Mouse (Mus musculus): ENCODE measurements around the gene Rbl1. TPM values are rescaled to one million over a fixed set of nuclear protein-coding genes. Genes with fewer than 3 reads are reported as not detected.

Rbl1 gene
- polyA plus RNA-seq, 1 experiment = 20.9 TPM

GRCm38 (mm10) chr2:157135529-157136120 lies 68.7 kb downstream of the Rbl1 start:
- no peak for DNase-seq
- TF ChIP-seq CTCF (IDR thresholded peaks at IDR 0.05; ENCODE audit: borderline replicate concordance, control insufficient read depth, extremely low read depth, insufficient read depth, low read length, poor library complexity) (no peak), POLR2A (IDR thresholded peaks at IDR 0.05; ENCODE audit: control insufficient read depth, extremely low read depth, insufficient read depth, low read length, poor library complexity) (no peak)
- 82% methylated on average over 10 of the region's 10 CpGs for WGBS
- Histone ChIP-seq H3K27ac (ENCODE audit: control insufficient read depth, insufficient read depth, low read length) (no peak overlapping the region), H3K4me3 (ENCODE audit: control insufficient read depth, insufficient read depth, low read length) (no peak overlapping the region), H3K36me3 (ENCODE audit: control insufficient read depth, insufficient read depth, low read length) (no peaks in the 10 kb centered on the region), H3K27me3 (ENCODE audit: control insufficient read depth, insufficient read depth, low read length) (no peaks in the 10 kb centered on the region; the same call in 1 of the 2 replicates), H3K4me1 (replicated peaks; ENCODE audit: control insufficient read depth, insufficient read depth, low read length) (peaks cover 5% of the 10 kb centered on the region)

DNA sequence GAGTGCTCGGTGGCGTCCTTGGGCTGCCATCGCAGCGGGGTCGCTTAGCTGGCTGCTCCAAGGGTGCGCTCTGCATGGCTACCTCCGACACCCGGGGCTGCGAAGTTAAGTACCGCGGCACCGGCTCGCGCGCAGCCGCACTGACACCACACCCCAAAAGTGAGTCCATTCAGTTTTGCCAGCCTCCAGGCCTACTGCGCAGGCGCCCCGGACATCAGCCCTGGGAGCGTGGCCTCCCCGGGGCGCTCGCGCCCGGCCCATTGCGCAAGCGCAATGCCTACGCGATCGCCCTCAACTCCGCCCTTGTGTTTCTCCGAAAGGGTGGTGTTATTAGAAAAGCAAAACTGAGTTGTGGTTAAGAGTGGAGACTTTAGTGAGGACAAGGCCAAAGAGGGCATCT lies 69.3 kb downstream of the Rbl1 start, which contains the start of gene Samhd1:
Gene Samhd1, minus strand, starts transcription at position 252 of the 400 bp plus-strand sequence.
- peaks cover 5% of the 10 kb centered on the region for H3K4me1 ChIP-seq (replicated peaks; ENCODE audit: control insufficient read depth, insufficient read depth, low read length)
- H3K4me3 ChIP-seq (ENCODE audit: control insufficient read depth, insufficient read depth, low read length) = peak within 1 kb of the TSS; percentile 44
- H3K27ac ChIP-seq (ENCODE audit: control insufficient read depth, insufficient read depth, low read length) = peak within 1 kb of the TSS; percentile 32; the same call in 1 of the 2 replicates
- TF ChIP-seq CTCF (IDR thresholded peaks at IDR 0.05; ENCODE audit: borderline replicate concordance, control insufficient read depth, extremely low read depth, insufficient read depth, low read length, poor library complexity) = no peak
- TF ChIP-seq POLR2A (IDR thresholded peaks at IDR 0.05; ENCODE audit: control insufficient read depth, extremely low read depth, insufficient read depth, low read length, poor library complexity) = 0 out of 2 replicates have a peak, but pooled peaks have one; percentile 26
- no peaks in the 10 kb centered on the region; the same call in 1 of the 2 replicates for H3K27me3 ChIP-seq (ENCODE audit: control insufficient read depth, insufficient read depth, low read length)
- no peaks in the 10 kb centered on the region for H3K36me3 ChIP-seq (ENCODE audit: control insufficient read depth, insufficient read depth, low read length)
- DNase-seq = peak; percentile 66
- WGBS = under 1% methylated on average over 32 of the region's 32 CpGs

GRCm38 (mm10) chr2:157134479-157134931 lies 69.8 kb downstream of the Rbl1 start:
- under 1% methylated on average over 25 of the region's 25 CpGs for WGBS
- Histone ChIP-seq H3K27ac (ENCODE audit: control insufficient read depth, insufficient read depth, low read length) (peak overlapping the region; percentile 32; the same call in 1 of the 2 replicates), H3K36me3 (ENCODE audit: control insufficient read depth, insufficient read depth, low read length) (no peaks in the 10 kb centered on the region), H3K27me3 (ENCODE audit: control insufficient read depth, insufficient read depth, low read length) (no peaks in the 10 kb centered on the region; the same call in 1 of the 2 replicates), H3K4me1 (replicated peaks; ENCODE audit: control insufficient read depth, insufficient read depth, low read length) (peaks cover 5% of the 10 kb centered on the region), H3K4me3 (ENCODE audit: control insufficient read depth, insufficient read depth, low read length) (peak overlapping the region; percentile 44)
- no peak for TF ChIP-seq POLR2A (IDR thresholded peaks at IDR 0.05; ENCODE audit: control insufficient read depth, extremely low read depth, insufficient read depth, low read length, poor library complexity)
- TF ChIP-seq CTCF (IDR thresholded peaks at IDR 0.05; ENCODE audit: borderline replicate concordance, control insufficient read depth, extremely low read depth, insufficient read depth, low read length, poor library complexity) = no peak
- peak; percentile 31 for DNase-seq

DNA sequence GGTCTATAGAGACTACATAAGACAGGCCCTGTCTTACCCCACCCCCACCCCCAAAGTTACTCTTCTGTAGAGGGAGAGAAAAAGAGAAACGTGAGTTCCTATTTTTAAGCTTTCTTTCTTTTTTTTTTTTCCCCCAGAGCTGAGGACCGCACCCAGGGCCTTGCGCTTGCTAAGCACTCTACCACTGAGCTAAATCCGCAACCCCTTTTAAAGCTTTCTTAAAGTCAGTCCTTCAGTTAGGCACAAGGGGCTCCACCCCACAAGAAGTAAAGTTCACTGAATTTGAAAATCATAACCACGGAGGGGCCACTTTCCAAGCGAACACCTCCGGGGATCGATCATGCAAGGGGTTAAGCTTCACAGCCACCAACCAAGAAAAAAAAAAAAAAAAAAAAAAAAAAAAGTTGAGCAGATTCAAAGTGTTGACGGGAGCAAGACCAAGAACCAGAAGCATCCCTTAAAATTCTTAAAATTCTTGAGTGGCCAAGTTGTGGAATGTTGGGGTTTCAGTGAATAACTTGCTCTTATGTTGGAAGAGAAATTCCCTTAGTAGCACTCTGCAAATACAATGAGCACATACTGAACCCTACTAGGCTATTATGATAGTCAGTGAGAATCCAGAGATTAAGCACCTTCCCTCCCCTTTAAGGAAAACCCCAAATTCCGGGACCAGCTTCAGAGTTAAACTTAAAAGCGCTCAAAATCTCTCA lies 70.4 kb downstream of the Rbl1 start:
- no peaks in the 10 kb centered on the region for H3K36me3 ChIP-seq (ENCODE audit: control insufficient read depth, insufficient read depth, low read length)
- H3K4me1 ChIP-seq (replicated peaks; ENCODE audit: control insufficient read depth, insufficient read depth, low read length) = peaks cover 5% of the 10 kb centered on the region
- H3K27me3 ChIP-seq (ENCODE audit: control insufficient read depth, insufficient read depth, low read length) = no peaks in the 10 kb centered on the region; the same call in 1 of the 2 replicates
- H3K4me3 ChIP-seq (ENCODE audit: control insufficient read depth, insufficient read depth, low read length) = peak overlapping the region; percentile 44
- TF ChIP-seq POLR2A (IDR thresholded peaks at IDR 0.05; ENCODE audit: control insufficient read depth, extremely low read depth, insufficient read depth, low read length, poor library complexity) (no peak), CTCF (IDR thresholded peaks at IDR 0.05; ENCODE audit: borderline replicate concordance, control insufficient read depth, extremely low read depth, insufficient read depth, low read length, poor library complexity) (no peak)
- H3K27ac ChIP-seq (ENCODE audit: control insufficient read depth, insufficient read depth, low read length) = peak overlapping the region; percentile 32; the same call in 1 of the 2 replicates
- no peak for DNase-seq
- WGBS = 3% methylated on average over 11 of the region's 11 CpGs

DNA sequence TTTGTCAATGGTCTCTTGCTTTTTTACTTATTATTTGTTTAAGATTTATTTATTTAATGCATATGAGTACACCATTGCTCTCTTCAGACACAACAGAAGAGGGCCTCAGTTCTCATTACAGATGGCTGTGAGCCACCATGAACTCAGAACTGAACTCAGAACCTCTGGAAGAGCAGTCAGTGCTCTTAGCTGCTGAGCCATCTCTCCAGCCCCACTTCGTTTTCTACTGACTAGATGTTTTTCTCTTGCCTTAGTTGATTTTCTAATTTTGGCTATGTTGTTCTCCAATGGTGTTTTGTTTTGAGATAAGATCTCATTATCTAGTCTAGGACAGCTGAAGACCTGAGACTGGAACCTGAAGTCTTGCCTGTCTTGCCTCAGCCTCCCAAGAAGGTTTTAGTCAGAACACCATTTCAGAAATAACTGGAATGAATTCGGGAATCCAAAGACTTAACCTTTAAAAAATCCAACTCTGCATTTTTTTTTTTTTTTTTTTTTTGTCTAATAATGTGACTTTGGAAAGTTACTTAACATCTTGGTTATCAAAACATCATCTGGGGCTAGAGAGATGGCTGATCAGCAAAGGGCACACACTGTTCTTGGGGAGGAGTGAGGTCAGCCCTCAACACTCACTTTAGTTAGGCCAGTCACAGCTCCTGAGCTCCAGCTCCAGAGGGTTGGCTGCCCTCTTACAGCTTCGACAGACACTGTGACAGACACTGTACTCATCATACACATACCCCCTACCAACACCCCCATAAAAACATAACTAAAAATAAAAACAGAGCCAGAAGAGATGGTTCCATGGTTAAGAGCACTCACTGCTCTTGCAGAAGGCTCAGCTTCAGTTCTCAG lies 71.4 kb downstream of the Rbl1 start:
- Histone ChIP-seq H3K36me3 (ENCODE audit: control insufficient read depth, insufficient read depth, low read length) (no peaks in the 10 kb centered on the region), H3K4me1 (replicated peaks; ENCODE audit: control insufficient read depth, insufficient read depth, low read length) (peaks cover 7% of the 10 kb centered on the region)

GRCm38 (mm10) chr2:157132086-157132485 lies 72.2 kb downstream of the Rbl1 start:
- 84% methylated on average over 1 of the region's 1 CpGs for WGBS
- no peak for DNase-seq
- Histone ChIP-seq H3K36me3 (ENCODE audit: control insufficient read depth, insufficient read depth, low read length) (no peaks in the 10 kb centered on the region), H3K4me1 (replicated peaks; ENCODE audit: control insufficient read depth, insufficient read depth, low read length) (peaks cover 7% of the 10 kb centered on the region), H3K27me3 (ENCODE audit: control insufficient read depth, insufficient read depth, low read length) (no peaks in the 10 kb centered on the region; the same call in 1 of the 2 replicates), H3K27ac (ENCODE audit: control insufficient read depth, insufficient read depth, low read length) (no peak overlapping the region), H3K4me3 (ENCODE audit: control insufficient read depth, insufficient read depth, low read length) (no peak overlapping the region)
- TF ChIP-seq CTCF (IDR thresholded peaks at IDR 0.05; ENCODE audit: borderline replicate concordance, control insufficient read depth, extremely low read depth, insufficient read depth, low read length, poor library complexity) (no peak), POLR2A (IDR thresholded peaks at IDR 0.05; ENCODE audit: control insufficient read depth, extremely low read depth, insufficient read depth, low read length, poor library complexity) (no peak)

More for the DNA sequence above, 71.4 kb downstream of the Rbl1 start:
- no peak for DNase-seq
- Histone ChIP-seq H3K4me3 (ENCODE audit: control insufficient read depth, insufficient read depth, low read length) (no peak overlapping the region), H3K27me3 (ENCODE audit: control insufficient read depth, insufficient read depth, low read length) (no peaks in the 10 kb centered on the region; the same call in 1 of the 2 replicates), H3K27ac (ENCODE audit: control insufficient read depth, insufficient read depth, low read length) (no peak overlapping the region)
- TF ChIP-seq CTCF (IDR thresholded peaks at IDR 0.05; ENCODE audit: borderline replicate concordance, control insufficient read depth, extremely low read depth, insufficient read depth, low read length, poor library complexity) (no peak), POLR2A (IDR thresholded peaks at IDR 0.05; ENCODE audit: control insufficient read depth, extremely low read depth, insufficient read depth, low read length, poor library complexity) (no peak)
- WGBS = 70% methylated on average over 3 of the region's 3 CpGs

Data from thymus, adult 2 months (tissue).